Mouse (Mus musculus) kidney, embryonic 14.5 days (tissue): ENCODE measurements around the gene Itprip. TPM values are rescaled to one million over a fixed set of nuclear protein-coding genes. Genes with fewer than 3 reads are reported as not detected.

Experiments
- ATAC-seq: fragments of 200-750 bp; cut with Nextera tagmentation; 2 replicates; pipeline ENCODE4 v1.8.0; 2017; ENCODE audit warnings: moderate number of reproducible peaks, mild to moderate bottlenecking, moderate TSS enrichment, moderate library complexity; ENCODE audit not compliant: low FRiP score, low TSS enrichment
- H3K27ac ChIP-seq: fragments of 300-500 bp; sonication (generic); 2 replicates; pipeline ENCODE4 v1.5.1; 2014; ENCODE audit warnings: low read depth, mild to moderate bottlenecking, low read length, moderate library complexity, mixed read lengths
- H3K27me3 ChIP-seq: fragments of 300-500 bp; sonication (generic); 2 replicates; pipeline ENCODE4 v1.6.1; 2014; ENCODE audit warnings: mild to moderate bottlenecking, low read length; ENCODE audit not compliant: control insufficient read depth, insufficient read depth
- H3K36me3 ChIP-seq: fragments of 300-500 bp; sonication (generic); 2 replicates; pipeline ENCODE4 v1.6.1; 2014; ENCODE audit warnings: low read length, mixed read lengths; ENCODE audit not compliant: control insufficient read depth, insufficient read depth
- H3K4me1 ChIP-seq: fragments of 300-500 bp; sonication (generic); 2 replicates; pipeline ENCODE4 v1.6.1; 2014; ENCODE audit warnings: low read length, mixed read lengths; ENCODE audit not compliant: control insufficient read depth, insufficient read depth
- H3K4me2 ChIP-seq: fragments of 300-500 bp; sonication (generic); replicated peaks from 2 replicates; pipeline ENCODE4 v1.6.1; 2014; ENCODE audit warnings: low read depth, mild to moderate bottlenecking, low read length
- H3K4me3 ChIP-seq: fragments of 300-500 bp; sonication (generic); 2 replicates; pipeline ENCODE4 v1.5.1; 2014; ENCODE audit warnings: mild to moderate bottlenecking, low read length
- H3K9ac ChIP-seq: fragments of 300-500 bp; sonication (generic); 2 replicates; pipeline ENCODE4 v1.6.1; 2014; ENCODE audit warnings: low read depth, mild to moderate bottlenecking, low read length, moderate library complexity
- H3K9me3 ChIP-seq: fragments of 300-500 bp; sonication (generic); 2 replicates; pipeline ENCODE4 v1.6.1; 2016; ENCODE audit warnings: low read length; ENCODE audit not compliant: control insufficient read depth
- WGBS: fragments of 180-500 bp; shearing (Covaris S2); extraction: QIAGEN DNeasy Blood & Tissue Kit; methylation state at CpG from one replicate; pipeline ENCODE4 v1.1.7; 2014; 5-methylcytosine and 5-hydroxymethylcytosine counted together
- polyA plus RNA-seq: library from polyadenylated mRNA; unstranded; fragments of >200 nt; fragmentation: Nextera tagmentation; extraction: Ambion mirVana; gene quantifications from 2 replicates; pipeline ENCODE4 v1.2.1, GENCODE M21; 2014

Itprip gene
- polyA plus RNA-seq, 1 experiment from 2014 or later = 14.6 TPM

DNA sequence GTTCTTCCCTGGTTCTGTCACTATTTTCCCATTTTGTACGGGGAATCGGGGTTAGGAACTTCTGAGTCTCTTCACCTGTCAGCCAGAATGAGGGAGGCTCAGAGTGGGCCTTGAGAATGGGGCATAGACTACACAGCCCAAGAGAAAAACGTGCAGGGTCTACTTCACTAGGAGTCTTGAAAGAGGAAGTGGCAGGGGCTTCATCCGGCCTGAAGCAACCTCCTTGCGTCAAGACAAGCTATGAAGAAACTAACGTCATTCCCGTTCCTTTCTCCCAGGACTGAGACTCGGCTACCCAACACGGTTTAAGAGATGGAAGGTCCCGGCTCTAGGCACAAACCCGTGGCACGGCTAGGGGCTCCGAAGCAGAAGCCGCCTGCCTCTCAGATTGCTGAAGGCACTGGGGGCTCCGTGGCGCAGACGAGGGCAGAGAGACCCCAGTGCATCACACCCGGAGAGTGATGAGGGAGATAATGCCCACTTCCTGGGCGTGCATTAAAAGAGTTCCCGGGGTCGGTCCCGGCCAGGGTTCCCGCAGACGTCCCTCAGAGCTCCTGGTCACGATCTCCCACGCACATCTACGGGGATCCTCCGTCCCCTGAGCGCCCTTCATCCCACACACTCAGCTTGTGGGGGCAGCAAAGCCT is 521 bp downstream of the Itprip start:
- peak overlapping the region; percentile 76 for H3K4me3 ChIP-seq
- H3K27ac ChIP-seq = peak overlapping the region; percentile 94
- no peaks in the 10 kb centered on the region for H3K27me3 ChIP-seq
- WGBS = under 1% methylated on average over 29 of the region's 29 CpGs
- ATAC-seq = peak; percentile 61
- peaks cover 24% of the 10 kb centered on the region for H3K4me1 ChIP-seq
- H3K36me3 ChIP-seq = no peaks in the 10 kb centered on the region
- no peaks in the 10 kb centered on the region for H3K9me3 ChIP-seq
- peak overlapping the region; percentile 80 for H3K9ac ChIP-seq
- peak overlapping the region; percentile 75 for H3K4me2 ChIP-seq

- Histone ChIP-seq H3K9me3 (no peaks in the 10 kb centered on the region), H3K9ac (peak overlapping the region; percentile 80), H3K27ac (no peak overlapping the region), H3K36me3 (no peaks in the 10 kb centered on the region), H3K27me3 (no peaks in the 10 kb centered on the region), H3K4me2 (peak overlapping the region; percentile 75), H3K4me1 (peaks cover 24% of the 10 kb centered on the region), H3K4me3 (peak overlapping the region; percentile 76)
- ATAC-seq = no peak
- WGBS = 22% methylated on average over 9 of the region's 9 CpGs
These were observed 1.1 kb downstream of the Itprip start for GRCm38 (mm10) chr19:47918016-47918415.

- no peaks in the 10 kb centered on the region for H3K27me3 ChIP-seq
- no peak for ATAC-seq
- H3K4me2 ChIP-seq = peak overlapping the region; percentile 75
- no peaks in the 10 kb centered on the region for H3K9me3 ChIP-seq
- H3K4me3 ChIP-seq = peak overlapping the region; percentile 76; the same call in 1 of the 2 replicates
- H3K9ac ChIP-seq = peak overlapping the region; percentile 80; the same call in 1 of the 2 replicates
- no peaks in the 10 kb centered on the region for H3K36me3 ChIP-seq
- no peak overlapping the region for H3K27ac ChIP-seq
- H3K4me1 ChIP-seq = peaks cover 24% of the 10 kb centered on the region
- WGBS = 40% methylated on average over 4 of the region's 4 CpGs
These were observed 1.7 kb downstream of the Itprip start for GRCm38 (mm10) chr19:47917396-47917795.

DNA sequence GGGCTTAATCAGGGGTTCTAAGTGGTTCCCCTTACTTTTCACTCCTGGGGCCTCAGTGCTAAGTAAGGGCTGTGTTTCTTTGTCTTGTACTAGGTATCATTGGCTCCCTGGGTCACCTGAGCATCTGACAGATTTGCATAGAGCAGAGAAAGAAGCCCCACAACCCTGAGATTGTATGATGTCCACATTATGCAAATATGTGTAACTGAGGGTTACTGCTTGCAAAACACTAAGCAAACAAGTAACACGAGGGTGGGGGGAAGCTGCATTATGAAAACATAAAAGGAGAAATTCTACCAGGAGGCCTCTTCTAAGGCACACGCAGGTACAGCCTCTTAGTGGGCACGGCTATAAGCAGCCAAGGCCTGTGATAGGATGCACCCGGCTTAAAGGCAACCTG is 3.8 kb downstream of the Itprip start:
- H3K27me3 ChIP-seq = no peaks in the 10 kb centered on the region
- peaks cover 6% of the 10 kb centered on the region; the same call in 1 of the 2 replicates for H3K36me3 ChIP-seq
- 85% methylated on average over 4 of the region's 4 CpGs for WGBS
- H3K4me1 ChIP-seq = peaks cover 23% of the 10 kb centered on the region
- no peak for ATAC-seq
- no peak overlapping the region for H3K9ac ChIP-seq
- H3K4me2 ChIP-seq = no peak overlapping the region
- H3K4me3 ChIP-seq = no peak overlapping the region
- no peaks in the 10 kb centered on the region for H3K9me3 ChIP-seq
- H3K27ac ChIP-seq = no peak overlapping the region

DNA sequence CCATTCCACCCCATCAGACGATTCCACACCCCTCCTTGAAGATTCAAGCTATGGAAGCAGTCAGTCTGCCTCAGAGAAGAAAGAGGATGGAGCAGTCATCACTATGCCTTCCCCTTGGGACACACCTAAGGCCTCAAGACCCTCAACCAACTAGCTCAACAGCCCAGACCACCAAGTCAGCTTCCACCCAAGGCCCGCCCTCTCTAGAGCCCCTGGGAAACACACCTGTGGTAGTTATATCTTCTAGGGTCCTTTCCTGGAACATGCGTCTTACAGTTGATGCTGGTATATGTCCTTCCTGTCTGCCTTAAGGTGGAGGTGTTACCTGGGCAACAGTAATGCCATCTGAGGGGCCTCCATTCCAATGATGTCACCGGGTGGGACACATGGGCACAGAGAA is 4.9 kb downstream of the Itprip start:
- no peak for ATAC-seq

GRCm38 (mm10) chr19:47913344-47913743 is 5.8 kb downstream of the Itprip start:
- Histone ChIP-seq H3K4me2 (no peak overlapping the region), H3K9ac (no peak overlapping the region), H3K4me3 (no peak overlapping the region), H3K27ac (no peak overlapping the region), H3K36me3 (peaks cover 6% of the 10 kb centered on the region; the same call in 1 of the 2 replicates), H3K27me3 (no peaks in the 10 kb centered on the region), H3K4me1 (peaks cover 33% of the 10 kb centered on the region), H3K9me3 (no peaks in the 10 kb centered on the region)
- 71% methylated on average over 7 of the region's 7 CpGs for WGBS
- ATAC-seq = no peak

More for the DNA sequence above, 4.9 kb downstream of the Itprip start:
- Histone ChIP-seq H3K4me2 (no peak overlapping the region), H3K27ac (no peak overlapping the region), H3K4me1 (peaks cover 26% of the 10 kb centered on the region), H3K27me3 (no peaks in the 10 kb centered on the region), H3K4me3 (no peak overlapping the region), H3K9me3 (no peaks in the 10 kb centered on the region), H3K9ac (no peak overlapping the region), H3K36me3 (peaks cover 6% of the 10 kb centered on the region; the same call in 1 of the 2 replicates)
- WGBS = 92% methylated on average over 4 of the region's 4 CpGs

DNA sequence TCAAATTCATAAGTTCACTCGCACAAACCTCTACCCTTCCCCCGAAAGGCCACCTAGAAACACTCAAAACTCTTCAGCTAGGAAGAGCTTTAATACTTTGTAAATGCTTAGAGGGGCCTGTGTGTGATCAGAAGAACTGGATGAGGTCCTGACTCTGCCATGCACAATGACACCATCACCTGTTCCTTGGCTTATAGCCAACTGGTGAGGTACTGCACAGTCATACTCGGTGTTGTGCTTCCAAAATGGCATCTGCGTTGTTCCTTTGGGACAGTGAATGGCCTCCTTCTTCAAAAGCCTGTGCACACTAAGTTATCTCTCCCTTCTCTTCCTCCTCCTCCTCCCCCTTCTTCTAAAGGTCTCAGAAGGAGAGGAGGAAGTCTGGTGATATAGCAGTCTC is 8.3 kb downstream of the Itprip start:
- Histone ChIP-seq H3K9me3 (no peaks in the 10 kb centered on the region), H3K4me3 (no peak overlapping the region), H3K9ac (no peak overlapping the region), H3K36me3 (peaks cover 6% of the 10 kb centered on the region; the same call in 1 of the 2 replicates), H3K4me1 (peaks cover 19% of the 10 kb centered on the region), H3K27me3 (no peaks in the 10 kb centered on the region), H3K27ac (no peak overlapping the region), H3K4me2 (no peak overlapping the region)
- WGBS = 90% methylated on average over 4 of the region's 4 CpGs
- ATAC-seq = no peak

- no peaks in the 10 kb centered on the region for H3K27me3 ChIP-seq
- H3K9ac ChIP-seq = peak overlapping the region; percentile 53; the same call in 1 of the 2 replicates
- H3K27ac ChIP-seq = peak overlapping the region; percentile 86; the same call in 1 of the 2 replicates
- peaks cover 6% of the 10 kb centered on the region; the same call in 1 of the 2 replicates for H3K36me3 ChIP-seq
- WGBS = 38% methylated on average over 4 of the region's 4 CpGs
- peak overlapping the region; percentile 51; the same call in 1 of the 2 replicates for H3K4me2 ChIP-seq
- H3K9me3 ChIP-seq = no peaks in the 10 kb centered on the region
- no peak for ATAC-seq
- H3K4me3 ChIP-seq = no peak overlapping the region
- peaks cover 19% of the 10 kb centered on the region for H3K4me1 ChIP-seq
These were observed 8.9 kb downstream of the Itprip start for GRCm38 (mm10) chr19:47910117-47910618.

GRCm38 (mm10) chr19:47909387-47910116 is 9.5 kb downstream of the Itprip start:
- Histone ChIP-seq H3K27me3 (no peaks in the 10 kb centered on the region), H3K9me3 (no peaks in the 10 kb centered on the region), H3K36me3 (peaks cover 6% of the 10 kb centered on the region; the same call in 1 of the 2 replicates), H3K4me1 (peaks cover 19% of the 10 kb centered on the region), H3K4me3 (peak overlapping the region; percentile 27), H3K27ac (peak overlapping the region; percentile 86), H3K4me2 (peak overlapping the region; percentile 51), H3K9ac (peak overlapping the region; percentile 53)
- WGBS = 3% methylated on average over 9 of the region's 10 CpGs
- peak; percentile 65 for ATAC-seq
